Mouse (Mus musculus) limb, embryonic 14.5 days (tissue): ENCODE data around the gene Adcy2. TPM values are rescaled to one million over a fixed set of nuclear protein-coding genes. Genes with fewer than 3 reads are reported as not detected.

Experiments
- ATAC-seq: fragments of 200-750 bp; cut with Nextera tagmentation; 2 replicates; pipeline ENCODE4 v1.8.0; 2017; ENCODE audit warnings: low read depth, moderate number of reproducible peaks, moderate TSS enrichment; ENCODE audit not compliant: low FRiP score
- DNase-seq: peaks from one replicate; pipeline ENCODE4 v3.0.0-alpha.2; 2015; ENCODE audit warnings: low spot score
- H3K27ac ChIP-seq: fragments of 300-500 bp; sonication (generic); replicated peaks from 2 replicates; pipeline ENCODE4 v1.5.1; 2014; ENCODE audit warnings: low read depth, mild to moderate bottlenecking, low read length, moderate library complexity, mixed read lengths
- H3K27me3 ChIP-seq: fragments of 300-500 bp; sonication (generic); 2 replicates; pipeline ENCODE4 v1.6.1; 2014; ENCODE audit warnings: low read length, mixed read lengths; ENCODE audit not compliant: control insufficient read depth, insufficient read depth
- H3K36me3 ChIP-seq: fragments of 300-500 bp; sonication (generic); 2 replicates; pipeline ENCODE4 v1.6.1; 2014; ENCODE audit warnings: mild to moderate bottlenecking, low read length, moderate library complexity, mixed read lengths; ENCODE audit not compliant: control insufficient read depth, insufficient read depth
- H3K4me1 ChIP-seq: fragments of 300-500 bp; sonication (generic); 2 replicates; pipeline ENCODE4 v1.6.1; 2014; ENCODE audit warnings: antibody characterized with exemption, low read length, mixed read lengths; ENCODE audit not compliant: control insufficient read depth, insufficient read depth
- H3K4me2 ChIP-seq: fragments of 300-500 bp; sonication (generic); replicated peaks from 2 replicates; pipeline ENCODE4 v1.6.1; 2014; ENCODE audit warnings: low read depth, mild to moderate bottlenecking, low read length, moderate library complexity; ENCODE audit not compliant: severe bottlenecking
- H3K4me3 ChIP-seq: fragments of 300-500 bp; sonication (generic); replicated peaks from 2 replicates; pipeline ENCODE4 v1.5.1; 2014; ENCODE audit warnings: low read length
- H3K9ac ChIP-seq: fragments of 300-500 bp; sonication (generic); 2 replicates; pipeline ENCODE4 v1.6.1; 2014; ENCODE audit warnings: mild to moderate bottlenecking, low read depth, low read length, moderate library complexity; ENCODE audit not compliant: severe bottlenecking
- H3K9me3 ChIP-seq: fragments of 300-500 bp; sonication (generic); 2 replicates; pipeline ENCODE4 v1.6.1; 2016; ENCODE audit warnings: low read length; ENCODE audit not compliant: control insufficient read depth
- POLR2A ChIP-seq: fragments of 200-500 bp; IDR thresholded peaks from 2 replicates; pipeline ENCODE4 v1.8.0; 2012; ENCODE audit warnings: inconsistent platforms, mild to moderate bottlenecking, moderate library complexity, borderline replicate concordance; ENCODE audit not compliant: insufficient read depth, insufficient read length; ENCODE audit errors: extremely low read depth
- WGBS: fragments of 180-500 bp; shearing (Covaris S2); extraction: QIAGEN DNeasy Blood & Tissue Kit; methylation state at CpG from one replicate; pipeline ENCODE4 v1.1.7; 2014; 5-methylcytosine and 5-hydroxymethylcytosine counted together
- polyA plus RNA-seq, 2 experiments: library from polyadenylated mRNA; depleted of rRNA in 1 of 2; stranded (reverse) in 1 of 2; unstranded in 1 of 2; fragments of >200 nt; fragmentation: Nextera tagmentation in 1 of 2; extraction: Ambion mirVana in 1 of 2; gene quantifications; 2 replicates each; pipeline versions ENCODE4 v1.2.1 to v1.2.3; 2012 to 2014

Adcy2 gene
- polyA plus RNA-seq, 2 experiments, result 12.8 to 16.0 TPM

- H3K9me3 ChIP-seq, result no peaks in the 10 kb centered on the region
- WGBS, result 75% methylated on average over 3 of the region's 3 CpGs
- TF ChIP-seq POLR2A, result no peak
- DNase-seq (no peak), ATAC-seq (no peak)
- H3K27me3 ChIP-seq, result no peaks in the 10 kb centered on the region
- no peaks in the 10 kb centered on the region for H3K4me1 ChIP-seq
- H3K4me2 ChIP-seq, result no peak overlapping the region
- no peak overlapping the region for H3K4me3 ChIP-seq
- H3K36me3 ChIP-seq, result no peaks in the 10 kb centered on the region
- H3K27ac ChIP-seq, result no peak overlapping the region
- H3K9ac ChIP-seq, result no peak overlapping the region
These were observed 151.1 kb downstream of the Adcy2 start for GRCm38 (mm10) chr13:68848265-68848664.

- ATAC-seq (no peak), DNase-seq (no peak)
- H3K4me2 ChIP-seq, result no peak overlapping the region
- H3K9me3 ChIP-seq, result no peaks in the 10 kb centered on the region
- TF ChIP-seq POLR2A, result no peak
- 0 out of 2 replicates have a peak, but pooled peaks cover 3% of the 10 kb centered on the region for H3K4me1 ChIP-seq
- H3K27me3 ChIP-seq, result no peaks in the 10 kb centered on the region
- H3K4me3 ChIP-seq, result no peak overlapping the region
- no peak overlapping the region for H3K27ac ChIP-seq
- H3K9ac ChIP-seq, result no peak overlapping the region
- no peaks in the 10 kb centered on the region for H3K36me3 ChIP-seq
- 10% methylated on average over 2 of the region's 2 CpGs for WGBS
These were observed 159.8 kb downstream of the Adcy2 start for GRCm38 (mm10) chr13:68839517-68839916.

- Histone ChIP-seq H3K4me2 (no peak overlapping the region), H3K4me3 (no peak overlapping the region), H3K27me3 (no peaks in the 10 kb centered on the region), H3K27ac (no peak overlapping the region), H3K9me3 (no peaks in the 10 kb centered on the region), H3K9ac (no peak overlapping the region), H3K36me3 (no peaks in the 10 kb centered on the region), H3K4me1 (0 out of 2 replicates have a peak, but pooled peaks cover 3% of the 10 kb centered on the region)
- no peak for TF ChIP-seq POLR2A
- no peak for DNase-seq
- no peak for ATAC-seq
These were observed 163.2 kb downstream of the Adcy2 start for GRCm38 (mm10) chr13:68836183-68836582.

GRCm38 (mm10) chr13:68835424-68836045 lies 163.8 kb downstream of the Adcy2 start:
- Histone ChIP-seq H3K36me3 (no peaks in the 10 kb centered on the region), H3K27me3 (no peaks in the 10 kb centered on the region), H3K27ac (no peak overlapping the region), H3K4me1 (0 out of 2 replicates have a peak, but pooled peaks cover 3% of the 10 kb centered on the region), H3K4me3 (no peak overlapping the region), H3K4me2 (no peak overlapping the region), H3K9me3 (no peaks in the 10 kb centered on the region), H3K9ac (no peak overlapping the region)
- WGBS, result 59% methylated on average over 8 of the region's 8 CpGs
- no peak for TF ChIP-seq POLR2A
- DNase-seq (no peak), ATAC-seq (no peak)

- DNase-seq (no peak), ATAC-seq (no peak)
- TF ChIP-seq POLR2A, result no peak
- Histone ChIP-seq H3K27ac (no peak overlapping the region), H3K4me1 (0 out of 2 replicates have a peak, but pooled peaks cover 3% of the 10 kb centered on the region), H3K36me3 (no peaks in the 10 kb centered on the region), H3K4me2 (no peak overlapping the region), H3K9me3 (no peaks in the 10 kb centered on the region), H3K27me3 (no peaks in the 10 kb centered on the region), H3K9ac (no peak overlapping the region), H3K4me3 (no peak overlapping the region)
- 75% methylated on average over 5 of the region's 5 CpGs for WGBS
These were observed 167.2 kb downstream of the Adcy2 start for GRCm38 (mm10) chr13:68832141-68832540.
